Mouse (Mus musculus): ENCODE results near the gene Sesn3. TPM values are rescaled to one million over a fixed set of nuclear protein-coding genes. Genes with fewer than 3 reads are reported as not detected.

The Sesn3 gene
- total and polyA plus RNA-seq, 3 experiments: 1.5 to 6.0 TPM; not detected in 1

DNA sequence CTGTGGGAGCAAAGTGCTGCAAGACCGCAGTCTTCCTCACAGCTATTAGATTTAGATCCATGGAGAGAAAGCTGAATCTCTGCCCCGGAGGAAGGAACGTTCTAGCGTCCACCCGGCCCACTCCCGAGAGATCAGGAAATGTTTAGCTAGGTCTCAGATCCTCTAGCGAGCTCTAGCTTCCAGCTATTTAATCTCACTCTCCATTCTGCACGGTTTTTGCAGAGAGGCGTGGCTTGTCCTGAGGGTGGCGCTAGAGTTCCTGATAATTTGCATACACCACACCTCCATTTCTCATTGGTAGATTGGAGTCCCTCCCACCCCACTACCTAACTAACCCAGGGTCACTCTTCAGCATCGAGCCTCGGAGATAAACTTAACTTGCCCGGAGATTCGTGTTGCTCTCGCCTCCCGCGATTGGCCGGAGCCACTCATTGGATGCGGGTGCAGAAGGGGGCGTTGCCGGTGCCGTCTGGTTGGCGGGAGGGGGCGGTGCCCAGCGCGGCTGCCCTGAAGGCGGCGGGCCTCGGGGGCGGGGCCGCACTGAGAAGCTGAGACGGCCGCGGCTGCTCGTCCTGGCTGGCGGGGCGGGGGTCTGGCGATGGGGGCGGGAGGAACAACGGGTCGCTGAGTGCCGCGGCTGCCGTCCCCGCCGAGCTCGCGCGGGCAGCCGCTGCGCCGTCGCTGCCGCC is 1.1 kb downstream of the Sesn3 start (continued):
- peak; percentile 83 for TF ChIP-seq CHD2 (IDR thresholded peaks at IDR 0.05; ENCODE audit: low read length)
- TF ChIP-seq EP300 (IDR thresholded peaks at IDR 0.05; ENCODE audit: low read depth in 1 of 2, low read length in 2 of 2): 0 out of 4 replicates have a peak, but pooled peaks have one; percentile 41 to 63
- peak; percentile 82; the same call in 1 of the 2 replicates for TF ChIP-seq MAZ (IDR thresholded peaks at IDR 0.05; ENCODE audit: low read depth, low read length)
- peak; percentile 67; the same call in 1 of the 2 replicates for TF ChIP-seq MAFK (IDR thresholded peaks at IDR 0.05; ENCODE audit: borderline replicate concordance, low read depth, low read length)
- TF ChIP-seq NELFE (IDR thresholded peaks at IDR 0.05; ENCODE audit: low read depth, low read length): peak; percentile 69
- no peak for TF ChIP-seq POLR2AphosphoS2 (IDR thresholded peaks at IDR 0.05; ENCODE audit: low read length)
- TF ChIP-seq MEF2A (IDR thresholded peaks at IDR 0.05; ENCODE audit: extremely low read depth, insufficient replicate concordance, low read depth, low read length, poor library complexity, severe bottlenecking): no peak
- no peak for TF ChIP-seq TAL1 (IDR thresholded peaks at IDR 0.05; ENCODE audit: low read length)
- peak; percentile 94 for TF ChIP-seq TBP (IDR thresholded peaks at IDR 0.05; ENCODE audit: low read depth, low read length)
- TF ChIP-seq POLR2A (IDR thresholded peaks at IDR 0.05; ENCODE audit: control insufficient read depth in 1 of 2, insufficient read depth in 1 of 2, low read depth in 1 of 2, low read length in 2 of 2, poor library complexity in 1 of 2): peak; percentile 27 to 37; a peak in 3 of 4 replicates

DNA sequence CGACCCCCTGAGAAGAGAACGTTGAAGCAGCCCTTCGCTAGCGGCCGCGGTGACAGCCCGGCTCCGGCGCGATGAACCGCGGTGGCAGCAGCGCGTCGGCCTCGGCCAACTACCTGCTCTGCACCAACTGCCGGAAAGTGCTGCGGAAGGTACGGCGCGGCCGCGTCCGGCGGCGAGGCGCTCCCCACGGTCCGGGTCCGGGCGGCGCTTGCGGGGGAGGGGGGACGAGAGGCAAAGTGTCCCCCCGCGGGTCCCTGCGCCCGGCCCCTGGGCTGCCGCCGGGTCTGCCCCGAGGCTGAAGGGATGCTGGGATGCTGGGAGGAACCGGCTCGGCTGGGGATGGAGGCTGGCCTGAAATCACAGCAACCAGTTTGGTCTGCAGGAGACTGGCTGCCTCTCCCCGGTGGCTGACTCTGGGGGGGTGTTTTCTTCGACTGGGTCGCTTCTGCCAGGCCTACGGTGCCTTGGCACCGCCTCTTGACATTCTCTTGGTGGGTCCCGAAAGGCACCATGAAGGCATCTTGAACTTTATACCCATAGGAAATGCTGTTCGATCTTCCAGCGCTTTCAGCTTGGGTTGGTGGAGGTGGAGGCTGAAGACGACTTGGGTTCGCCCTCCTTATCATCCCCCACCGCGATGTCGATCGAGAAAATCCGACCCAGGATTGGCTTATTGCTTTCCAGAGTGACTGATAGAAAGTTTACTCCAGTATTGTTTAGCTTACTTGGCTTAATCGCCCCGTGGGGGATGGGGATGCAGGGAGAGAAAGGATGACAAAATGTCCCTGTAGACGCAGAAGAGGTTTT is 1.8 kb downstream of the Sesn3 start:
- DNase-seq (ENCODE audit: low read depth, low spot score): peak; percentile 68
- H3K9ac ChIP-seq (ENCODE audit: control insufficient read depth, low read depth, low read length, poor library complexity, severe bottlenecking): peak overlapping the region; percentile 67
- H3K4me1 ChIP-seq (ENCODE audit: control insufficient read depth in 1 of 2, insufficient read depth in 2 of 2, low read length in 2 of 2): peaks cover 0 to 9% of the 10 kb centered on the region in 2 experiments; a peak in 3 of 4 replicates
- peaks cover 0 to 12% of the 10 kb centered on the region in 2 experiments; a peak in 2 of 4 replicates for H3K36me3 ChIP-seq (ENCODE audit: control insufficient read depth in 1 of 2, insufficient read depth in 2 of 2, low read length in 2 of 2)
- H3K79me2 ChIP-seq (ENCODE audit: control insufficient read depth, insufficient read depth, low read length, poor library complexity): no peaks in the 10 kb centered on the region
- H3K27ac ChIP-seq (ENCODE audit: control insufficient read depth, low read depth, low read length): no peak overlapping the region
- TF ChIP-seq NRF1 (IDR thresholded peaks at IDR 0.05; ENCODE audit: insufficient read depth, low read depth, low read length, poor library complexity, severe bottlenecking) (no peak), POLR2AphosphoS2 (IDR thresholded peaks at IDR 0.05; ENCODE audit: low read length) (no peak), ETS1 (IDR thresholded peaks at IDR 0.05; ENCODE audit: low read depth, low read length) (peak; percentile 34; the same call in 1 of the 2 replicates), EP300 (IDR thresholded peaks at IDR 0.05; ENCODE audit: low read depth in 1 of 2, low read length in 2 of 2) (no peak), SMC3 (IDR thresholded peaks at IDR 0.05; ENCODE audit: low read depth, low read length) (peak; percentile 12; the same call in 1 of the 2 replicates), MYC (IDR thresholded peaks at IDR 0.05; ENCODE audit: low read depth, low read length) (no peak), ZNF384 (IDR thresholded peaks at IDR 0.05; ENCODE audit: low read depth, low read length) (no peak), ZKSCAN1 (IDR thresholded peaks at IDR 0.05; ENCODE audit: low read depth, low read length) (no peak), CHD1 (IDR thresholded peaks at IDR 0.05; ENCODE audit: low read depth, low read length) (no peak), GATA1 (IDR thresholded peaks at IDR 0.05; ENCODE audit: low read depth, low read length) (0 out of 2 replicates have a peak, but pooled peaks have one; percentile 39), UBTF (IDR thresholded peaks at IDR 0.05; ENCODE audit: borderline replicate concordance, insufficient read depth, low read depth, low read length) (peak; percentile 97), KAT2A (conservative IDR thresholded peaks at IDR 0.05; ENCODE audit: low read depth, low read length) (no peak)
- H3K4me3 ChIP-seq (ENCODE audit: control insufficient read depth in 1 of 2, insufficient read depth in 1 of 2, low read depth in 2 of 2, low read length in 2 of 2): peak overlapping the region; percentile 61 to 71
- H3K9me3 ChIP-seq (replicated peaks; ENCODE audit: insufficient read depth, low read length): no peaks in the 10 kb centered on the region
- peaks cover 6 to 16% of the 10 kb centered on the region in 2 experiments for H3K27me3 ChIP-seq (ENCODE audit: control insufficient read depth in 1 of 2, insufficient read depth in 2 of 2, low read length in 2 of 2)

All from MEL (cell line).